Mouse (Mus musculus) midbrain, postnatal 0 days (tissue): ENCODE measurements at regions not wholly inside any gene's neighbourhood (a gene's known extent, or its start where the extent isn't known, plus 50 kb on each side); places are given as distances from the start of the nearest gene placed in this dataset.
"Not testable (repeated sequence)": the region's sequence is repeated elsewhere in the genome, so short reads cannot be mapped to it uniquely, and the experiment has no call there.

Experiments used
- ATAC-seq: fragments of 200-750 bp; cut with Nextera tagmentation; 2 replicates; pipeline ENCODE4 v1.8.0; 2017; ENCODE audit warnings: moderate number of reproducible peaks, mild to moderate bottlenecking, moderate TSS enrichment, moderate library complexity; ENCODE audit not compliant: low FRiP score
- DNase-seq: peaks from one replicate; pipeline ENCODE4 v3.0.0-alpha.2; 2015; ENCODE audit warnings: low spot score
- H3K27ac ChIP-seq: fragments of 300-500 bp; sonication (generic); 2 replicates; pipeline ENCODE4 v1.5.1; 2014; ENCODE audit warnings: low read depth, mild to moderate bottlenecking, low read length, mixed read lengths
- H3K27me3 ChIP-seq: fragments of 300-500 bp; sonication (generic); 2 replicates; pipeline ENCODE4 v1.6.1; 2014; ENCODE audit warnings: low read length, control low read depth, mixed read lengths; ENCODE audit not compliant: insufficient read depth
- H3K36me3 ChIP-seq: fragments of 300-500 bp; sonication (generic); 2 replicates; pipeline ENCODE4 v1.6.1; 2014; ENCODE audit warnings: low read length, control low read depth, mixed read lengths; ENCODE audit not compliant: insufficient read depth
- H3K4me1 ChIP-seq: fragments of 300-500 bp; sonication (generic); 2 replicates; pipeline ENCODE4 v1.6.1; 2014; ENCODE audit warnings: mild to moderate bottlenecking, control low read depth, antibody characterized with exemption, low read length, mixed read lengths; ENCODE audit not compliant: insufficient read depth
- H3K4me2 ChIP-seq: fragments of 300-500 bp; sonication (generic); 2 replicates; pipeline ENCODE4 v1.6.1; 2014; ENCODE audit warnings: low read depth, mild to moderate bottlenecking, low read length, mixed read lengths; ENCODE audit not compliant: poor library complexity, severe bottlenecking
- H3K4me3 ChIP-seq: fragments of 300-500 bp; sonication (generic); 2 replicates; pipeline ENCODE4 v1.5.1; 2014; ENCODE audit warnings: low read depth, mild to moderate bottlenecking, low read length, moderate library complexity
- H3K9ac ChIP-seq: fragments of 300-500 bp; sonication (generic); replicated peaks from 2 replicates; pipeline ENCODE4 v1.6.1; 2014; ENCODE audit warnings: mild to moderate bottlenecking, low read length, moderate library complexity, mixed read lengths; ENCODE audit not compliant: poor library complexity, severe bottlenecking
- H3K9me3 ChIP-seq: fragments of 300-500 bp; sonication (generic); 2 replicates; pipeline ENCODE4 v1.6.1; 2016; ENCODE audit warnings: low read length, control low read depth
- CTCF ChIP-seq: IDR thresholded peaks from 2 replicates; pipeline ENCODE4 v1.5.1; 2016; ENCODE audit warnings: antibody characterized with exemption, mild to moderate bottlenecking
- WGBS: fragments of 180-500 bp; shearing (Covaris S2); extraction: QIAGEN DNeasy Blood & Tissue Kit; methylation state at CpG from one replicate; pipeline ENCODE4 v1.1.7; 2014; 5-methylcytosine and 5-hydroxymethylcytosine counted together

- no peak overlapping the region for H3K9ac ChIP-seq
- no peaks in the 10 kb centered on the region for H3K27me3 ChIP-seq
- no peak for DNase-seq
- no peak overlapping the region for H3K4me3 ChIP-seq
- H3K9me3 ChIP-seq = no peaks in the 10 kb centered on the region
- no peaks in the 10 kb centered on the region for H3K4me1 ChIP-seq
- H3K36me3 ChIP-seq = no peaks in the 10 kb centered on the region
- no peak for TF ChIP-seq CTCF
- 90% methylated on average over 2 of the region's 2 CpGs for WGBS
- H3K27ac ChIP-seq = no peak overlapping the region
- no peak for ATAC-seq
- no peak overlapping the region for H3K4me2 ChIP-seq
These were observed 343.1 kb upstream of the Fign start for GRCm38 (mm10) chr2:64440961-64441360.

GRCm38 (mm10) chr2:64417129-64417528 is 319.3 kb upstream of the Fign start:
- H3K4me2 ChIP-seq, ATAC-seq, H3K4me1 ChIP-seq, DNase-seq, H3K36me3 ChIP-seq, H3K9ac ChIP-seq, H3K9me3 ChIP-seq, H3K27me3 ChIP-seq, H3K27ac ChIP-seq, H3K4me3 ChIP-seq: not testable (repeated sequence)

GRCm38 (mm10) chr2:64413846-64414245 is 316.0 kb upstream of the Fign start:
- Histone ChIP-seq H3K9me3 (no peaks in the 10 kb centered on the region), H3K27ac (no peak overlapping the region), H3K36me3 (no peaks in the 10 kb centered on the region), H3K4me3 (no peak overlapping the region), H3K4me2 (no peak overlapping the region), H3K27me3 (no peaks in the 10 kb centered on the region), H3K4me1 (no peaks in the 10 kb centered on the region), H3K9ac (no peak overlapping the region)
- 80% methylated on average over 1 of the region's 1 CpGs for WGBS
- no peak for DNase-seq
- no peak for TF ChIP-seq CTCF
- ATAC-seq = no peak

- Histone ChIP-seq H3K36me3 (no peaks in the 10 kb centered on the region), H3K27ac (no peak overlapping the region), H3K4me3 (no peak overlapping the region), H3K9me3 (no peaks in the 10 kb centered on the region), H3K4me2 (no peak overlapping the region), H3K27me3 (no peaks in the 10 kb centered on the region), H3K9ac (no peak overlapping the region), H3K4me1 (no peaks in the 10 kb centered on the region)
- TF ChIP-seq CTCF = no peak
- ATAC-seq (no peak), DNase-seq (no peak)
These were observed 315.4 kb upstream of the Fign start for GRCm38 (mm10) chr2:64413263-64413662.

- Histone ChIP-seq H3K36me3 (no peaks in the 10 kb centered on the region), H3K4me2 (no peak overlapping the region), H3K4me1 (peaks cover 4% of the 10 kb centered on the region; the same call in 1 of the 2 replicates), H3K9ac (no peak overlapping the region), H3K27ac (no peak overlapping the region), H3K9me3 (no peaks in the 10 kb centered on the region), H3K4me3 (no peak overlapping the region), H3K27me3 (no peaks in the 10 kb centered on the region)
- no peak for TF ChIP-seq CTCF
- DNase-seq = no peak
- 74% methylated on average over 4 of the region's 4 CpGs for WGBS
- ATAC-seq = no peak
These were observed 298.1 kb upstream of the Fign start for GRCm38 (mm10) chr2:64395946-64396345.

GRCm38 (mm10) chr2:64394619-64395294 is 296.9 kb upstream of the Fign start:
- Histone ChIP-seq H3K4me1 (peaks cover 4% of the 10 kb centered on the region; the same call in 1 of the 2 replicates), H3K4me2 (no peak overlapping the region), H3K4me3 (no peak overlapping the region), H3K36me3 (no peaks in the 10 kb centered on the region), H3K27me3 (no peaks in the 10 kb centered on the region), H3K9me3 (no peaks in the 10 kb centered on the region), H3K9ac (no peak overlapping the region; the same call in 1 of the 2 replicates), H3K27ac (no peak overlapping the region)
- 16% methylated on average over 11 of the region's 11 CpGs for WGBS
- TF ChIP-seq CTCF = no peak
- ATAC-seq (peak; percentile 56; the same call in 1 of the 2 replicates), DNase-seq (peak; percentile 58)
